Mouse (Mus musculus): Measurements from ENCODE around the gene Stard3.

Gene Stard3

DNA sequence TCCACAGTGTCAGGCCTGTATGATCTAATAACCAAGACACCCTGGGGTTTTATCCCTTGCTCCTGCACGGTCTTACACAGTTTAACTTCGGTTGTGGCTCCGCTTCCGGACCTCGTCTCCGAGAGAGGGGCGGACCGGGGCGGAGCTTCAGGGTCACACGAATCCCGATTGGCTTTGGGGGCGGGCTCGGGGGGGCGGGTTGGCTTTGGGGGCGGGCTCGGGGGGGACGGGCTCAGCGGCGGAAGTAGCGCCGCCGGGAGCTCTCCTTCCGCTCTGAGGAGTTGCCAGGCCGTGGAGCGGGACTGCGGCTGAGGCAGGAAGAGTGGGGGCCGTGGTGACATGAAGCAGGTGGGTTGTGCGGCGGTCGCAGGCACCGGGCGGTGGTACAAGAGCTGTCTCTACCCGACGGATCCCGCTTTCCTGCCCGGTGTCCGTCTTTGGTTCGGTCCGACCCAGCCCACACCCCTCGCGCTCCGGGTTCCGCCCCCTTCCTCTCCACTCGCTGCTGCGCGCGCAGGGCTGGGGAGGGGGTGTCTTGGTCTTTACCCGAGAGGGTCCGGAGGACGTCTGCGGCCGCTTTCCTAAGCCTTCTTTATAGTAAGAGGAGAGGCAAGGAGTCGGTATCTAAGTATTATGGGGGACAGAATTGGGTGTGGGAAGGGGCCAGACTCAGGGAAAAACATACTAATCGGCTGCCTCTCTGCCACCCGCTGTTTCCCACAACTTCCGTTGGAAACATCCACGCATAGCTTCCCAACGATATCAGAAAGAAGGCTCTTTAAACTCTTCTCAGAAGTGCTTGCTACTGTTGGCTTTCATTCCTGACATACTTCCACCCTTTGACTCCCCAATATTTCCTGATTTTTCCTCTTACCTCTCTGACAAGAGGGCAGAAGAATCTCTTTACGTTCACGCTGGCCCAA, at the start of gene Stard3:
Gene Stard3 (plus strand): TSS at position 208 of the 923 bp plus-strand sequence.
- peak; percentile 91 for DNase-seq (ENCODE audit: extremely low spot score, low spot score)

DNA sequence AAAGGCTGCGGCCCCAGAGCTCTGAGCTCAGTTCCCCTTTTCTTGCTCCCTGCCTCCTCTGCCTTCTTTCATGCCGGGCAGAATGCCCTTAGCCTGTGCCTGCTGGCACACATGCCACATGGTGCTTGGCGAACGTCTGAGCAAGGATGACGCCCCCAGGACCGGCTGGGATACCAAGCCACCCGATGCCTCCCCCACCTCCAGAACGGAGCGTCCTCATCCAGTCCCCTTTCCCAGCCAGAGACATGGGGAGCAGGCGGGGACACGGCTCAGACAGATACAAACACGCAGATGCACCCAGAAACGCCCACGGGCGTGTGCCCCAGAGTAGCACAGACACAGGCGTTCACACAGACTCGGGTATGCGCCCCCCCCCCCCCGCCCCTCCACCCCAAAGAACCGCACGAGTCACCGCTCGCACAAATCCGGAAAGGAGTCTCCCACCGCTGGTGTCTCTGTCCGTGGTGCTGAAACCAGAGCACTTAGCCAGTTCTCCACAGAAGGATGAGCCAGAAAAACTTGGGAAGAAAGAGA, 44.3 kb upstream of the Stard3 start:
- peak; percentile 72 for DNase-seq (ENCODE audit: extremely low spot score, low spot score)

DNA sequence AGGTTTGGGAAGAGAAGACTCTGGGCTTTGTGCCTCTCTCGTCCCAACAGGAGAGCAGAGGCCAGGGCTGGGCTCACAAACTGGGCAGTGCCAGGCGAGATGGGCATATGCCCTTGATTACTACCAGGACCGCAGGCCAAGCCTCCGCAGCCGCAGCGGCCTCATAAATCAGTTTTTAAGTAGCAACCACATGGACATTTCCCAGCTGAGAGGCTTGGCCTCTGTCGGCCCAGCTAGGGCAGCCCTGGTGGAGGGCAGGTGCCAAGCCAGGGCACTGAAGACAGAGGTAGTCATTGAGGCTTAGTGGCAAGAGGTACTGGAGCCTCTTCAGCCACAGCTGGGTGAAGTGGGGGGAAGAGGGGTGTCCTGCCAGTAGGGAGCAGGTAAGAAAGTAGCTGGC, 40.7 kb upstream of the Stard3 start:
- DNase-seq (ENCODE audit: extremely low spot score, low spot score), result no peak

DNA sequence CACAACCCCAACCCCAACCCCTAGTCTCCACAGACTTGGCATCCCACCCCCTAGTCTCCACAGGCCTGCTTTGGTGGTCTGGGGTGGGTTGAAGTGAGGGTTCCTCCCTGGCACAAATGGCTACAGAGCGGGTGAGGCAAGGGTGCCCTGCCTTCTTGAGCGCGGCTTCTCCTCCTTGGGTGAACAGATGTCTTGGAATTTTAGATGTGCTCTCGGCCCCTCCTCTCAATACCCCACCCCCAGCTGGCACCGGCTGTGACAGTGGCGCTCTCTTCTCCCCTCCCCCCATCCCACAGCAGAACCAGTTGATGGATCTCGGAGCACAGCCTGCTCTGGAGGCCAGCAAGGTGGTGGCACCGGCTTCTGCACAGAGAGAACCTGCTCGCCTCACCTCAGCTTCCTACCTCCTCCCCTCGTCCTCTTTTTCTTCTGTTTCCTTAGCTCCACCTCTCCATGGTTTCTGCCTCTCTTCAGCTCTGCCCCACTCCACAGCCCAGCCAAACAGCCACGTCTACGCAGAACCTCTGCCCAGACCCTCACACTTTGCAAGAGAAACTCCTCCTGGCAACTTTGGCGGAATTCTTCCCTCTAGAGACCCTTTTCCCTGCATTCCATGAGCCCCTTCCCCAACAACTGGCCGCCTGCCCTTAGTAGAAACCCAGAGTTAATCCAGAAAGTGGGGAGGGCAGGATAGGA, 39.6 kb upstream of the Stard3 start:
- no peak for DNase-seq (ENCODE audit: extremely low spot score, low spot score)

DNA sequence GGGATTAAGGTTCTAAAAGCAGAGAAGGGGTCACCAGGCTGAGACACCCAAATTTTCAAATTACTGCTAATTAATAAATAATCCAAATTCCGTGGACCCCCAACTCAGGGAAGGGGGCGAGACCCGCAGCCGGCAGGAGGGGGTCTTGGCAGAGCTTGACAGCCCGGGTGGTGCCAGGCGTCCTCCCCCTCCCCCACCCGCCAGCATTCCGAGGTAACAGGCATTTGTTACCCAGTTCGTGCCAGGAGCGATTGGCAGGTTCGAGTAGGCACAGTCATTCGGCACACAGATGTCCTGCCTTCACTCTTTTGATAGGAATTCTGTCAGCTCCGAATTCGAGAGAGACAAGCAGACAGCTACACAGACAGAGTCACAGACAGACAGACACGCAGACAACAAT, 39.0 kb upstream of the Stard3 start:
- DNase-seq (ENCODE audit: extremely low spot score, low spot score), result no peak

DNA sequence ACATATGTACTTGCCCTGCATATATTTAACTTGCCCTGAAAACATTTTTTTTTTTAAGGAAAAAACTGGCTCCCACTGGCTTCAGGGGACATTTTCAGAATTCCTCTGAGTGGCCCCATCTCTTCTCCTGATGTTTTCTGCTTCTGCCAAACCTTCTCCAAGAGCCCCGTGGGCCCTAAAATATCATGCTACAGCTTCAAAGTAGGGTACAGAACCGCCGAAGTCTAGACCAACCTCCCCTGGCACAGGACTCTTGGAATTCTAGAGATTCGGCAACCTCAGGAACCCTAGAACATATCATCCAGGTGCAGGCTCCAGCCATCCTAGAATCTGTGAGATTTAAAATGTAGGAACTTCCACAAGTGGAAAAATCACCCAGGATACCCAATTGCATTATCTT, 38.6 kb upstream of the Stard3 start:
- DNase-seq (ENCODE audit: extremely low spot score, low spot score), result no peak

DNA sequence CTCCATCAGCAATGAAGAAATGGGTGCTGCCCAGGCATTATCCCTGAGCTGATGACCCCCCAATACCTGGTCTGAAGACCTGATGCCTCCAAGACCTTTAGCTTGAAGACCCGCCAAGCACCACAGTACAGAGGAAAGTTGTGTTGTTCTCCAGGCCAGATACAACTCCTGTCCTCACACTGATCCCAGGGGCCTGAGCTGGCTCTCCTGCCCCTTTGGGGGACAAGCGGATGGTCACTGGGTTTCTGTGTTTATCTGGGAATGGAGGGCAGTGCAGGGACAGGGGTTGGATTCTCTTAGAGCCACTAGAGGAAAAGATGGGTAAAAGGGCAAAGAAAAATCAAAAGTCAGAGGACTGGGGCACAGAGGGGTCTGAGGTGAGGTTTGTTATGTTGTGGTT, 38.2 kb upstream of the Stard3 start:
- peak; percentile 26 for DNase-seq (ENCODE audit: extremely low spot score, low spot score)

DNA sequence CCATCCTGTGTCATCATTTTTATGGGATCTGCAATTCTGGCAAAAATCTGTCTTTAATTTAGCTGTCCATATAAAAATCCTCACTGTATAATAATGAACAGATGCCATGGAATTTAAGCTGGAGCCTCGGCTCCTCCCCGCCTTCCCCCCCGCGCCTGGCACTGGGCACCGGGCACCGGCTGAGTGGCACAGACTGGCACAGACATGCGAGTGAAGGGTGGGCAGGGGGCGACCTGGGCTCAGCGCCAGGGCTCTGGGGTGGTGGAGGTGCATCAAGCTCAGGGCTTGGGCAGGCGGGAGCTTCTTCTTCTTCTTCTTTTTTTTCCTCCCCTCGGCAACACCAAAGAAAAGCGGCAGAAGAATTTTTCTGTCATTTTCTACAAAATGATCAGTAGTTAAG, 37.8 kb upstream of the Stard3 start:
- DNase-seq (ENCODE audit: extremely low spot score, low spot score), result peak; percentile 33

DNA sequence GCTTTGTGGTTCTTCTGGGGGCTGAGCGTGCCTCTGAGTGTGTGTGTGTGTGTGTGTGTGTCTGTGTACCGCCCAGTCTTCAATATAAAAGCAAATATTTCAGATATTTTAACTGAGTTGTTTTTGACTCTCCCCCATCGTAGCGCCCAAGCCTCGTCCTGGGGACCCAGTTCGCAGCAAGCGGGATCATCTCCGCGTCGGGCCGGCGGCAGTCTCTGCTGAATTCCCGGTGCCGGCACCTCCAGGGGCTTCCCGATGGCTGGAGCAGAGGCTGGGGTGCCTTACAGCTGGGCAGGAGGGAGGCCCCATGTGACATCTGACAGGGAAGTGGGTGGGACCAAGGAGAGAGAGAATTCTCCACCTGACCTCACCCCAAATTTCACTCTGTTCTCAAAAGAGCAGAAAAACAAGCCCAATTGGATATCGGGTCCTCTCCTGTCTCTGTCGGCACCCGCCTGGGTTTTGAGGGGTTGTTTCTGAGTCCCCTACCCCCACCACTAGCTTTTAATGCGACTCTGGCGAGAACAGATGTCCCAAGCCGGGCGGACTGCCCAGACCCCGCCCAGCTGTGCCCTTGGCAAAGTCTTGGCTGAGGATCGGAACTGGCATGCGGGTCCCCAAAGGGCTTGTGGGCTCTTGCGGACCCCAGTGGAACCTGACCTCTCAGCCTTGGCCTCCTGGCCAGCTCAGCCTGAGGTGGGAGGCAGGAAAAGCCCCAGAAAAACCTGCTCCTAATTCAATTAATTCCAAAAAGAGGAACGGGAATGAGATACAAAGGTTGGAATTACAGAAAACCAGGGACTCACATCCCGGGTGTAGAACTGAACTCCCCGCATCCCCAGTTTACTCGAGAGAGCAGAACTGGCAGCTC, 37.1 kb upstream of the Stard3 start:
- peak; percentile 43 for DNase-seq (ENCODE audit: extremely low spot score, low spot score)

DNA sequence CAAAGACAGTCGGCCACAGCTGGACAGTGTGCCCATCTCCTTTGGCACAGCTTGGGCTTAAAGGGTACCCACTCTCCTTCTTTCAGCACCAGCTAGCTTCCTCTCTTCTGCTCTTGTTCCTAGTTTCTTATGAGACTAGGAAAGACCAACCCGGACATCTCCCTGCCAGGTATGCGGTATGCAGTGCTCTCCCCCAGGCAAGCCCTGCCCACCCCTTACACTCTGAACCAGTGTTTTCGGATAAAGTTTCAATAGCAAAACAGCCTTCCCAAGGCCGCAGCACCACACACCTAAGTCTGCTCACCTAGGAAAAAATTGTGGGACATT, 36.5 kb upstream of the Stard3 start:
- no peak for DNase-seq (ENCODE audit: extremely low spot score, low spot score)

DNA sequence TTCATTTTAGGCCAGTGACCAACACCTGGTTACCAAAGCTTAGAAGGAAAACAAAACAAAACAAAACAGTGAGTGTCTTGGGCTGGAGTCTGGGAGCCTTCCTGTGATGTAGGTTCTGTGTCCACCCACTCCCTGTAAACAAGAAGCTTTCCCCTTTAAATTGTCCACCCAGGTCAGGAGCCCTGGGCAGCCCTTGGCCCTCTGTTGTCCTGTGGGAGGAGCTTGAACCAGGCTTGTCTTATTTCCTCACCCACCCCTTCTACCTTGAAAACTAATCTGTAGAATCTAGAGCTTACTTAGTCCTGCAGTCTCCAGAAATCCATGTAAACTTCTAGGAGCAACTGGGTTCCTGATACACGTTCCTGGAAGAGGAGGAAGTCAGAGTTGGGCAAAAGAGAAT, 36.0 kb upstream of the Stard3 start:
- DNase-seq (ENCODE audit: extremely low spot score, low spot score), result no peak

DNA sequence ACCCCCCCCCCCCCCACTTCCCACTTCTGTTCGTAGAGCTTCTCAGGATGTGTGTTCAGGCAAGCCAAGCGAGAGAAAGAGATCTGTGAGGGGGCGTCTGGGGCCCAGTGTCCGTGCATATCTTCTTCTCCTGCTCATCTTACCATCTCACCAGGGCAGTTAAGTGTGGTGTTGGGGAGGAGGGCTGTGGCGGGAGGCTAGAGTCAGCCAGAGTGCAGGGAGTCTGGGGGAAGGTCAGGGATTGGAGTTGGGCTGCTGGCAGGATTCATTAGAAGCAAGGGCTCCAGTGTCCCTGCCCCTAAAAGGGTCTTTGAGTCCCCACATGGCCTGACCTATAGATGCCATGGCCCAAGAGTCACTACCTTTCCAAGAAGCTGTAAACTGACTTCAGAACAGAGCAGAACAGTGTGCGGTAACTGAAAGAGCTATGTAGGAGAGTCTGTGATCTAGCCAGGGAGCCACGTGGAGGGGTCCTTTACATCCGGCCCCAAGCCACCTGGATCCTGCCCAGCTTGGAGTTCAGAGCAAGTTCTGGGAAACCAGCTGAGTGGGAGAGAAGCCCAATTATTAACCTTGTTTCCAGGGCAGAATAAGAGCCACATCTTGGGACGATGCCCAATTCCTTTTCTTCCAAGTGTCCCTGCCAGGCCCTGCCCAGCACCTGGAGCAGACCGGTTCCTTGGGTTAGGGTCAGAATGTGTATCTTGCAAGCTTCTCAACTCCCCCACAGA, 34.9 kb upstream of the Stard3 start:
- DNase-seq (ENCODE audit: extremely low spot score, low spot score), result peak; percentile 23

DNA sequence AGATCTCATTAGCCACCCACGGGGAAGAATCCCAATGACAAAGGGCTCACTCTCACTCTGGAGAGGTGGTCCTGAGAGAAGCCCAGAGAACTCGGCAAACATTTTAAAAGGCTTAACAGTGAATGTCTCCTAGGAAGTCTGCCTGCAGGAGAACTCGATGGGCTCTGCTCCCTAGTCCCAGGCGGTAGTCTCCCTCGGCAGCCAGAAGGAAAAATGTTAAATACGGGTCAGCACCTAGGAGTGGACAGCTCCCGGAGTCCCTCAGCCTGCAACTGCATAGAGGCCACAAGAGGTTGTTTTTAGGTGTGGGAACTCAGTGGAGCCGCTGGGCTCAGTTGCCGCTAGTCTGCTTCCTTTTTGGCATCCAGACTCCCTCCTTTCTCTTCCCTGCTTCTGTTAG, 34.2 kb upstream of the Stard3 start:
- peak; percentile 54 for DNase-seq (ENCODE audit: extremely low spot score, low spot score)

DNA sequence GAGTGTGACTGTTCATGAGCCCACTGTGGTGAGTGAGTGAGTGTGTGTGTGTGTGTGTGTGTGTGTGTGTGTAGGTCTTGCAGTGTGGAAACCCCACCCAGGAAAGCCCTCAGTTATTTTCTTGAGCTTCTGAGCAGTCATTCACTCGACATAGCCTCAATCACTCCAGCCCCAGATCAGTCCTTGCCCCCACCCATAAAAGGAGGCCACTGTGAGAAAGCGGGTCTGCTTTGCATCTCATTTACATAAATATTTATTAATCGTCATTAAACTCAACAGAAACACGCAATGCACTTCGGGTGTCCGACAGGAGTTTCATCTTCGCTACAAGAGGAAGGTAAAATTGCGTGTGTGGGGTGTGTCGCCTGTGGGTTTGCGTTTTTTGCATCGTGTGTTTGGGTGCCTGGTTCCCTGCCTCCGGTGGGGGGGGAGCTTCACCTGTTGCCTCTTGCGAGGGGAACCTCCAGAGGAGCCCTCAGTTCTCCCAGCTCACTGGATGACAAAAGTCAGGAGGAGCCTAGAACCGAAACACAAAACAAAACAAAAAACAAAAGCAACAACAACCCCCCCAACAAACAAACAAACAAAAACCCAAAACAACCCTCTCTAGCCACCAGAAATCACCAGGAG, 32.9 kb upstream of the Stard3 start:
- DNase-seq (ENCODE audit: extremely low spot score, low spot score), result no peak

DNA sequence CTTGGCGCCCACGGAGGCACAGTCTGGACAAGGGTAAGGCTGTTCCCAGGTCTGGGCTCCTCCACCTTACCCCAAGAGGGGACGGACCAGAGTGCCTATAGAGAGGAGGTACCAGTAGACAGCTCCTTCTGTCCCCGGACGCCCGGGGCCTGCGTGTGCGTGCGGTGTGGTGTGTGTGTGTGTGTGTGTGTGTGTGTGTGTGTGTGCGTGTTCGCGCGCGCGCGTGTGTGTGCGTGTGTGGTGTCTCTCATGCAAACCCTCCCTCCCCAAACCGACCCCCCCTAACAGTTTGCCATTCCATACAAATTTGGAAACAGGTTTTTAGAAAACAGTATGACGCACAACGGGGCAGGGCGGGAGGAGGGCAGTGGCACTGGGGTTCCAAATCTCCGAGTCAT, 32.3 kb upstream of the Stard3 start:
- no peak for DNase-seq (ENCODE audit: extremely low spot score, low spot score)

DNA sequence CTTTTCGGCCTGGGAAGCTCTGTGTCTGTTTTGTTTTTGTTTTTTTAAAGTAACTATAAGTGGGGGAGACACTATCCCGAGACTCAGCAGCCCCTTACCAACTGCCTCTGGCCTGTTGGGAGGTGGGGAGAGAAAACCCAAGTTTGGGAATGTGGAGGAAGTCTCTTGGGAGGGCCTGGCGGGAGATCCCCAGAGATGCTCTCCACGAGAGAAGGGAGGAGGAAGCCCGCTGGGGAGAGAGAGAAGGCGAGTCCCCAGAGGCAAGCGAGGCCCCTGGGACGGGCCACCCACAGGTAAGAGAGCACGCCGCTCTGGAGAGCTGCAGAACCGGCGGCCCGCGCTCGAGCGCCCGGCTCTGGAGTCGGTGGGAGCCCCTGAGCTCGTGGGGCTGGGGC, 31.4 kb upstream of the Stard3 start:
- no peak for DNase-seq (ENCODE audit: extremely low spot score, low spot score)

DNA sequence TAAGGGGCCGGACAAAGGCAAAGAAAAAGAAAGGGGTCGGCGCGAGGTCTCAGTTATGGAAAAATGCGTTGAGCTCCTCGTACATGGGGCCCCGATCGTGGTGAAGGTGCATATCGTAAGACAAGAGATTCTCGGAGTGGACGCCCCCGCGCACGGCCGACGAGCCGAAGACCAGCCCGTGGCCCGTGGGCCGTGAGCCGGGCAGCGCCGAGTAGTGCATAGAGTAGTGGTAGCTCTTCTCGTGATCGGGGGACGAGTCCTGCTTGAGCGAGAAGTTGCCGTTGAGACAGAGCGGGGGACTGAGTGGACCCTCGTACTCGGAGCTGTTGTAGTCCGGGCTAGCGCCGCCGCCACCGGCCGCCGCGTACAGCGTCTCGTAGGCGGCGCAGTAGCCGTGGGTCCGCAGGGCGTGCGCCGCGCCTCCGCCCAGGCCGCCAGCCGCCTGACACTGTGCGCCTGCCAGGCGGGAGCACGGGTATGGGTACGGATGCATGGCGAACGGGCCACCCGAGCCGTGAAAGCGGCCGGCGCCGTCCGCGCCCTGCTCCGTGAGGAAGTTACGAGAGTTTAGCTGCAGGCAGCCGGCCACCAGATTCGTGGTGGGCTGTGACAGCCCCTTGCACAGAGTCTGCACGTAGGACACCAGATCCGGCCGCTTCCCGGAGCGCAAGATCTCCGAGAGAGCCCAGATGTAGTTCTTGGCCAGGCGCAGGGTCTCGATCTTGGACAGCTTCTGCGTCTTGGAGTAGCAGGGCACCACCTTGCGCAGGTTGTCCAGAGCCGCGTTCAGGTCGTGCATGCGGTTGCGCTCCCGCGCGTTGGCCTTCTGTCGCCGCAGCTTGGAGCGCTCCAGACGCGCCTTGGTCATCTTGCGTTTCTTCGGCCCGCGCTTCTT, 30.8 kb upstream of the Stard3 start:
- peak; percentile 68 for DNase-seq (ENCODE audit: extremely low spot score, low spot score)

DNA sequence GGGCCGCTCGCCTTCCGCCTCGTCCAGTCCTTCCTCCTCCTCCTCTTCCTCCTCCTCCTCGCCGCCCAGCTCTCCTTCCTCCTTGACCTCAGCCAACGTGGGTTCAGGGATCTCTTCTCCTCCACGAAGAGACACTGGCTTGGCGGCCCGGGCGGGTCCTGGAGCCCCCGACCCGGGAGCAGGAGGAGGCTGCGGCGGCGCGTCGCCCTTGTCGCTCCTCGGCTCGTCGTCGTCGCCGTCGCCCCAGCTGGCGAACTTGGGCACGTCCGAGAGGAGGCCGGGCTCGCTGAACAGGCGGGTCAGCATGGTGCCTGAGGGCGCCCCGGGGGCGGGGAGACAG, 30.2 kb upstream of the Stard3 start:
- peak; percentile 56 for DNase-seq (ENCODE audit: extremely low spot score, low spot score)

DNA sequence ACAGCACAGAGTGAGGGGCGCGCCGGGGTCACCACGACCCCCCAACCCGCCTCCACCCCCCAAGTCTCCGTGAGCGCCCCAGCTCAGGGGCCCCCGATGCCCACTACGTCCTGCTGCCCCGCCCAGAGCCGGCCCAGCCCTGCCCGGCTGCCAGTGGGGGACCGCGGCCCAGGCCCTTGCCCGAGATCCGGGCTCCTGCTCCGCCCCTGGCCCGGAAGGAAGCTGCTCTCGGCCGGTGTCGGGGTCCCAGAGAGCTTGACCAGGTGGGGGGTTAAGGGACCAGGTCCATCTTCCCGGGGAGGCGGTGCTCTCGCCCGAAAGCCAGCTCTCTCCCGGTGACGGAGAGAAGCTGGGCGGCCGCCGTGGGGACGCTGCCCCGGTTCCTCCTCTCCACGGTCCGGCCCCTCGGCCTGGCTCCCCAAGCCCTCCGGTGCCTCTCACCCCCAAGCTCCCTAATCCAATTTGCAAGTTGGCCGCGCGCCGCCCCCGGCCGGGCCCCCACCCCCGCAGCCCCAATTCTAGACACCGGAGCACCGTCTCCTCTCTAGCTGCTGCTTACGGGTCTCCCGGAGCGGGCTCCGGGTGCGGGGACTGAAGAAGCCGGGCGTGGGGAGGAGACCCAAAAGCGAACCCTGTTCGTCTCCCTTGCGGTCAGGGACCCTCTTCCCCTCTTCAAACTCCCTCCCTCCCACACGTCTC, 29.6 kb upstream of the Stard3 start:
- peak; percentile 68 for DNase-seq (ENCODE audit: extremely low spot score, low spot score)

Measured in neural tube, embryonic 10.5 days (tissue).